Mouse (Mus musculus): ENCODE results near the gene Ttyh3.

Gene Ttyh3

DNA sequence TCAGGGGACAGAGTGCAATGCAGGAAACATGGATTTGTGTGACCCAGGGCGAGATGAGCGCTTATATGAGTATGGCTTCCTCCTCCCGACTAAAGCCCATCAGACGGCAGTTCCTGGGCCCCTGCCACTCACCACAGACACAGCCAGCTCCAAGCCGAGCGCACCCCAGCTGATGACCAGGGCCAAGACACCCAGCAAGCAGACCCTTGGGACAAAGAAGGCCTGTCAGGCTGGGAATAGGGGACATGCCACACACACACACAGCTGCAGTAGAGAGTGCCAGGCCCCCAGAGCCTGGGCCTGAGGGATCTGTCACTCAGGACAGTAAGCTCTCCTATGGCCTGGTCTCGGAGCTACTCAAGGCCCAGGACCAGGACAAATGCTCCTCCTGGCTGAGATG lies 15.4 kb downstream of the Ttyh3 start:
- DNase-seq (ENCODE audit: low read depth, low spot score): no peak

DNA sequence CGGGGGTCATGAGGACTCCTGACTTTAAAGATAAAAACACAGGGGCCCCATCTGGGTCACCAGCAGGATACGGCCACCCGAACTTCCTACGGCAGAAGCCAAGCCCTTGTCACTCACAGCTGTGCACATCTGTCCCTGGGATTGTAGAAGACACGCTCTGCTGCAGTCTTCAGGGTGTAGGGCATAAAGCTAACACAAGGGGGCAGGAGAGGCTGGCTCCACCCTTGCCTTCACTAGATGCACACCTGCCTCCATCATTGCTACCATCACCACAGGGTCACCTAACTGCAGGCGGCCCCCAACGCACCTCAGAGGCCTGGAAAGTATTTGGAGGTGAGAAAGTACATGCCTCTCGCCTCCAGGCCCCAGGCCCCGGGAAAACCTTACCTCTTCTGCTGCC lies 19.8 kb downstream of the Ttyh3 start:
- no peak for DNase-seq (ENCODE audit: low read depth, low spot score)

DNA sequence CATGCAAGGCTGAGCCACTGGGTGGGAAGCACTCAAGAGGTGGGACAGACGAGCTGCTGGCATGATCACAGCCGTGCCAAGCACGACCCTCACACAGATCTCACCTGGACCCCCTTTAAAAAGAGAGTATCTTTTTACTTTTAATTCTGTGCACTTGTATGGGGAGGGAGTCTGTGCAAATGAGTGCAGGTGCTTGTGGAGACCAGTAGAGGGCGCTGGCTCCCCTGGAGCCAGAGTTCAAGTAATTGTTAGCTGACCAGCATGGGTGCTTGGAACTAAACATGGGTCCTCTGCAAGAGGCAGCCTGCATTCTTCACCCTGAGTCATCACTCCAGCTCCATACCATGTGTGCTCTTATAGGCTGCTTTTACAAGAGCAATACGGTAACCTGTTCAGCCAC lies 21.3 kb downstream of the Ttyh3 start:
- DNase-seq (ENCODE audit: low read depth, low spot score): no peak

DNA sequence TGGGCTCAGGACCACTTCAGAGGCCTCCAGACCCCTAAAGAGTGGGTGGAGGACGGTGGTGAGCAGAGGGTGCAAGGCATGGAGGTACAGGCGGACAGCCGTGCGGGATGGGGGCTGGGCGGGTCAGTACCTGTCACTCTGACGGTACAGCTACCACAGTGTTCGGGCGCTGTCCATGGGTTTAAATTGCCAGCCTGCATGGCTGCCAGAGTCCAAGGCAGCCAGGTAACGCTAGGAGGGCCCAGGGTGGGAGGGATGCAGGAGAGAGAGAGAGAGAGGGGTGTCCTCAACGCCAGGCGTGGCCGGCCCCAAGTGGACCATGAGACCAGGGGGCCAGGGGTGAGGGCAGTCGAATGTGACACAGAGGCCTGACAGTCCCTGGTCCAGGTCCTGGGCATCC lies 23.9 kb downstream of the Ttyh3 start:
- no peak for DNase-seq (ENCODE audit: low read depth, low spot score)

DNA sequence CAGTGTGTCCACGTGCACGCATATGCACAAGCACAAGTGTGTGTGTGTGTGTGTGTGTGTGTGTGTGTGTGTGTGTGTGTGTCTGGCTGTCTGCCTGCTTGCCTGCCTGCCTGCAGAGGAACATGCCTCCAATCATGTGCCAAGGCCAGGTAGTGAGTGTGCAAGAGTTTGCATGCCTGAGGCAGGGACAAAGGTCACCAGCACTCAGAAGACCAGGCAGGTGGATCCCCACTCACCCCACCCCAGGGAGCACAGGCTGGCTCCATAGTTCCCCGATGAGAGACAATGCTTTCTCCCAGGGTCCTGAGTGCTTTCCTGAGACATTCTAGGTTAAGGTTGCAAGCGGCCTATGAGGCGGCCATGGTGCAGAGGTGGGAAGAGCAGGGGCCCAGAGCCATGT lies 24.6 kb downstream of the Ttyh3 start:
- no peak for DNase-seq (ENCODE audit: low read depth, low spot score)

DNA sequence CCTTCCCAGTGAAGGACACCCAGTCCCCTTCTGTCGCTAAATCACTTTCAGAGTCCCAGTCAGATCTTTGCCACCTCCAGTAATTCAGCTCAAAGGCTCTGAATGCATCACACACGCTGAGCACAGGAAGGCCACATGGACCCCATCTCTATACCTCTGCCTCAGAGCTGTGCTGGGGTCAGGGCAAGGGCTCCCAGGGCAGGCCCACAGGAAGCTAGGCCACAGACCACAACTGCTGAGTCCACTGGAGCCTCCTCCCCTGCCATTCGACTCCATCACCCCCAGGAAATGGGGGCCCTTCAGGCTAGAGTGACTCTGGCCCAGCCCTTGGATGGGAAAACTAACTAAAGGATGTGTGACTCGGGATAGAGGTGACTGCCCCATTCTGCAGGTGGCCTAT lies 25.0 kb downstream of the Ttyh3 start:
- no peak for DNase-seq (ENCODE audit: low read depth, low spot score)

DNA sequence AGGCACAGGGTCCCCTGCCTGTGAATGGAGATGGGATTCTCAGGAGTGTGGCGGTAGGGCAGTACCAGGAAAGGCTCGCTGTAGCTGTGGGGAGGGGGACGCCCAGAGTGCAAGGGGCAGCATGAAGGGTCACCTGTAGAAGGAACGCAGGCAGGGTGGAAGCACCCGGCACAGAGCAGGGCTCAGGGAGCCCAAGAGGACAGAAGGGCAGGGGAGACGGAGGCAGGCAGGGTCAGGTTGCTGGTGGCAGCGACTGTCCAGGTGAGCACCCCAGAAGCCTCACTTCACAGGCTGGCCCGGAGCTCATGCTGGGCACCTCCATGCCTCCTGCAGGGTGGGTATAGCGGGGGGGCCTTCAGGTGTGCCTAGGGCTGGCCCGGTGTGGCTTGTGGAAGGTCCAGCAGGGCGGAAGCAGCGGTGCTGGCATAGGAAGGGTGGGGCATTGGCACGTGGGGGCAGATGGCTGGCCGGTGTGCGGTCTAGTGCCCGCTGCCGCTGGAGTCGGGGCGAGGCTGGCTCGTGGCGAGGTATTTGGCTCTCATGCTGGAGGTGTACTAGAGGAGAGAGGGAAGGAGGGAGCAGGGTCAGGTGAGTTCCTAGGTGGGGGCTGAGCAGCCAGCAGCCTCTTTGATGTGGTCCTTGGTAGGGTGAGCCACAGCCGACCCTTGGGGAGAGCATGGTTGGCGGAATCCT lies 25.7 kb downstream of the Ttyh3 start:
- DNase-seq (ENCODE audit: low read depth, low spot score): no peak

DNA sequence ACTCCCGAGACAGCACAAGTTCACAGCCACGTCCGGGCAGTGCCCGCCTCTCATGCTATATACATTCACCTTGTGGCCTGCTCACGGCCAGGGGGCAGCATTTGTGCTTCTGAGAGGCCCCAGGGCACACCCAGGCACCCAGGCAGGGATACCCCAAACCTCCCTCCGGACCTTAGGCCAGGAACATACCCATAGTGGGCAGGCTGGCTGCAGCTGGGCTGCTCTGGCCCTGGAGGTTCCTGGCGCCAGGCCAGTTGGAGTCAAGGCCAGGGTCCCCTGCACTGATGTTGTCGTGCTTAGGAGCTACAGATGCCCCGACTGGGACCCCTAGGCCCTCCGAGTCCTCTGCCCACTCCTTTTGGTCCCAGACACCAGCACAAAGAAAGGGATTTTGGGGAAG lies 27.3 kb downstream of the Ttyh3 start:
- no peak for DNase-seq (ENCODE audit: low read depth, low spot score)

DNA sequence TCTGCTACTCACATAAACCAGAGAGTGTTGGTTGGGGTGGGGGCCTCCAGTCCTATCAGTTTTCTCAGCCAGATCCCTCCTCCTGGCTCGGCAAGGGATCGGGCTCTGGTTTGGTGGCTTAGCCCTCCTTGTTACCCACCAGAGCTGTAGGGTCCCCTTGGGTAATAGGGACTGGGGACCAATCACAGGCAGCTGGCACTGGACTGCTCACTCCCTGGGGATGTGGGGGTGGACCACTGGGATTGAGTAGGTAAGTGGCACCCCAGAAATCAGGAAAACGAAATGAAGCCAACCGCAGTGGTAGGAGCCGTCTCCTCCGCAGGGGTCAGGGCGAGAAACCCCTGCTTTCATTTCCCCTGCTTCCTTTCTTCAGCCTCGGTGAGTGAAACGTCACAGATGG lies 27.7 kb downstream of the Ttyh3 start:
- DNase-seq (ENCODE audit: low read depth, low spot score): no peak

DNA sequence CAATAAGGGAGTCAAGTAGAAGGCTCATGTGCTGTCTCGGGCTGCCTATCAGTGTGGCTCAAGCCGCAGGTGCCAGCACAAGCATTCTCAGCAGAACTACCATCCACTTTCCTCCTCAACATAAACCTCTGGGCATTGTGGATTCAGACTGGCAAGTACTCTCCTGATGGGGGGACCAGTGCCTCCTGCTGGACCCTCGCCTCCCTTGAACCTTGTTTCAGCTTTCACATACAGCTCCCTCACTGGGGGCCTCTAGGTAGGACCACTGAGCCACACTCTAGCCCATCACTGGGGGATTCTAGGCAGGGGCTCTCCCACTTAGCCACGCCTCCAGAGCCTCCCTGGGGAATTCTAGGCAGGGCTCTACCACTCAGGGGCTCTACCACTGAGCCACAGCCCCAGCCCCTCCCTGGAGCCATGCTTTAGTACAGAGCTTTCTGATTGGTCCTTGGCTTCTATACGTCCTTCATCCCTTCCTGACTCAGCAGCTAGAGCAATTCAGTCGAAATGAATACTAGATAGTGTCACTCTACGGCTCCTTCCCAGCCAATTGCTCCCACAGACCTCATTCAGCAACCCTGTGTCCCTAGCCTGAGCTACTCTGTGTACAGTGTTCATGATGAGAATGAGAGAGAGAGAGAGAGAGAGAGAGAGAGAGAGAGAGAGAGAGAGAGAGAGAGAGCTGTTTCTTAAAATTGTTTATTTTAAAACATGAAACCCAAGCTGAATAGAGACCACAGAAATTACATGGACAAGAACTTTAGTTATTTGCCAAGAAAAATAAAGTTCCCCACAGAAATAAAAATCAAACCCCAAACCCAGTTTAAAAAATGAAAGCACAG lies 28.7 kb downstream of the Ttyh3 start:
- no peak for DNase-seq (ENCODE audit: low read depth, low spot score)

DNA sequence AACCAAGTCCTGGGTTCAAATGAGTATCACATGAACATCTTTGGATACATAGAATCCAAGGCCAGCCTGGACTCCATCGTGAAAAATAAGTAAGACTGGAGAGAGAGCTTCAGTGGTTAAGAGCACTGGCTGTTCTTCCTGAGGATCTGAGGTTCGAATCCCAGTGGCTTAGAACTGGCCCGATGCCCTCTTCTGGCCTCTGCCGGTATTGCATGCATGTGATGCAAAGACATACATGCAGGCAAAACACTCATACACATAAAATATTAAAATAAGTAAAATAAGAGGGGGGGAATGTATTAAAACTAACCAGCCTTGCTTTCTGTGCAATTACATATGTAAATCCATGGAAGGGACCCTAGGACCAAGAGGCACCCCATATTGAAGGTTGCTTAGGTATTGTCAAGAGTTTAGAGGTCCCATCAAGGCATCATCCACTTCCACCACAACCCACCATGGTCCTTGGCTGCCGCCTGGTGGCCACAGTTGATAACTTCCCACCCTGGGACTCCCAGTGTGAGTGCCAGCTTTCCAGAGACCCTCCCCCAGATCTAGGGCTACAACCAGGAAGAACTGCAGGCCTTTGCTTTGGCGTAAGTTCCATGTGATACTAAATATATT lies 29.6 kb downstream of the Ttyh3 start:
- DNase-seq (ENCODE audit: low read depth, low spot score): peak; percentile 67

DNA sequence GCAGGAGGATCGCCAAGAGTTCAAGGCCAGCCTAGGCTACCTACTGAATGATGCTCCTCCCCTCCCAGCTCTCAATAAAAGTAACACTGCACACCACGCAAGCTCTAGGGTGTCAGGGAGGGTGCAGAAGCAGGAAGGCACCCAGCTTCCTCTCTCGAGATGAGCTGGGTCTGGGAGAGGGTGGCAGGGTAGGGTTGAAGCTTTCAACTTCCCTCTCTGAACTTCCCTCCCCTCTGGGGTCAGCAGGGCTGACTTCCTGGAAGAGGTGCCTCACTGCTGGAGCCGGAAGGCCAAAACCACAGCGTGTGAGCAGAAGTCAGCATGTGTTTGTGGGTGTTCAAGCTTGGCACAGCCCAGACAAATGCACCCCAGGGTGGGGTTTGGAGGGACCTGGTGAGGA lies 31.1 kb downstream of the Ttyh3 start:
- no peak for DNase-seq (ENCODE audit: low read depth, low spot score)

DNA sequence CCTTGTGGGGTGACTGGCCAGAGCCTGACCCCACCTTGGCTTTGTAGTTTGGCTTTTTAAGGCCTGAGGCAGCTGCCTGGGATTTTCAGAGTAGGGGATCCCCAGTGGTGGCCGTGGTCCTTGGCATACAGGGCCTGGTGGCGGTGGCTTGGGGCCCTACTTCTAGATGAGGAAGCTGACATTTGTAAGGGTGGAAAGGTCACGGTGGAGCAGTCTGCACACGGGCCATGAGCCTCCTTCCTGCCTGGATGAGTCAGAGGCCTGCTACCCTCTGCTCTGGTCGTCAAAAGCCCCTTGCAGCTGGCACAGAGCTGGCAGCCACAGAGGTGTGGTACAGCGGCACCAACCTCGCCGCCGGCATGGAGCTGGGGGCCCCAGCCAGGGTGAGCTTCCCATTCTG lies 32.1 kb downstream of the Ttyh3 start:
- DNase-seq (ENCODE audit: low read depth, low spot score): no peak

DNA sequence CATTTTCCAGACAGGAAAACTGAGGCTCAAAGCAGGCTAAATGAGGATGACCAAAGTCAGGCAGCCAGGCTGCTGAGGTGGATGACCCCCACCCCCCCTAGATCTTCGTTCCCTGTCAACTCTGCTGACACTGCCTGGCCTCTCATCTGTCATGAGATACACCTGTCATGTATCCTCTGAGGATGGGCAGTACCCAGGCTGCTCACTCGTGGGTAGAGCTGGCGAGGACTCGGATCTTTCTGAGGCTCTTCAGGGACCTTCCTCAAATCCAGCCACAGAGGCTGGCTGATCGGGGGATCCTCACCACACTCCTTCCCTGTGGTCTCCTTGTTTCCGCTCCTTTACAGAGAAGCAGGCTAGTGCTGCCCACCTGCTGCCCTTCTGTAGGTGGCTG lies 32.7 kb downstream of the Ttyh3 start:
- DNase-seq (ENCODE audit: low read depth, low spot score): no peak

DNA sequence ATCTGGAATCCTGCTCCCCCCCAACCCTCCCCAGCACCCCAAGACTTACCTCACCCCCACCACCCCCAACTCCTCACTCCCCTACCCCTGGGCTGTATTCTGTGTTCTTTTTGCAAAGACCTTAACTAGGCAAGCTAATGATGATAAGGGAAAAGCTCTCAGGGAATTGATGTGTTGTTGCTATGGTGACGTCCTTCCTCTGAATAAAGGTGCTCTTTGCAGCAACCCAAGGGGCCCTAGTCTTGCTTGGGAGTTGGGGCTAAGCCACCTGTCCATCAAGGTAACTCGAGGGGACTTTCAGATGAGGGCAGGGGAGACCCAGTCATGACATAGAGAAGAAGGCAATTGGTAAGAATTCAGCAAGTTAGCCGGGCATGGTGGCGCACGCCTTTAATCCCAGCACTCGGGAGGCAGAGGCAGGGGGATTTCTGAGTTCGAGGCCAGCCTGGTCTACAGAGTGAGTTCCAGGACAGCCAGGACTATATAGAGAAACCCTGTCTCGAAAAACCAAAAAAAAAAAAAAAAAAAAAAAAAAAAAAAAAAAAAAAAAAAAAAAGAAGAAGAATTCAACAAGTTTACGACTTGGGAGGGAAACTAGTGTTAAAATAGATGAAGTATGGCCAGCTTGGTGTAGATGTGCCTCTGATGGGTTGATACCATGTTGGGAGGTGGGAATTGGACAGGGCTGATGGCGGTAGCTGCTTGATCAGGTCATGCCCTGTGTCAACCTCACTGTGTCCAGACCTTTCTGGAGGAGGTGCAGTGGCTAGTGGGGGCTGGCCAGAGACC lies 33.3 kb downstream of the Ttyh3 start:
- no peak for DNase-seq (ENCODE audit: low read depth, low spot score)

DNA sequence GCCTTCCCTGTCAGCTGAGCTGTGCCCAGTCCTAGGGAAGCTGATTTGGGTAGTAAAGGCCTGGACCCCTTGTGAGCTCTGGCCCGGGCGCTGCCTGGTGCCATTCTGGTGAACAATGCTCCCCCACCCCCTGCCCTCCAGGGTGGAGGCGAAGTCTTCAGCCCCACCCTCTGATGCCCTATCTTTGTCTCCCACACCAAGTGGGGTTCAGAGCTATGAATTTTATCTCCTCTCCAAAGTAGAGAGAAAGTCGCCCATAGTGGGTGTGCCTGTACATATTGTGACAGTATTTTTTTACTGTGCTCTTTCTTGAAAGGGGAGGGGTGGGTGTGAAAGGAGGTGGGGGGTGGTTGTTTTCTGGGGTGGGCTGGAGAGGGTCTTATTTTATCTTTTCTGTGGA lies 34.0 kb downstream of the Ttyh3 start:
- DNase-seq (ENCODE audit: low read depth, low spot score): no peak

DNA sequence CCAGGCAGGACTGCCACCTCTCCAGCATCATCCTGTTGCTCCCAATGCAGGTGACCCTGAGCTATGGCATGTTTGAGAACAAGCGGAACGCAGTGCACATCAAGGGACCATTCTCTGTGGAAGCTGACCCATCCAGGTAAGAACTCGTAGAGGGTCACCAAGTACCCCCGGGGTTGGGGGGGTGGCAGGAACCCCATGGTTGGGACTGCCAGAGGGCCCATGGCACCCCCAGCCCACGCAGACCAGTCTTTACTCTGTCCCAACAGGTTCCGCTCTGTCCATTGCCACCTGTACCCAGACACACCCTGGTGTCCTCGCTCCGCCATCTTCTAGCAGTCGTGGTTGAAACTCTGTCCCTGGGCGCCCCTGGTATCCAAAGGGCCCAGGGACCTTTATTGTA lies 34.7 kb downstream of the Ttyh3 start:
- no peak for DNase-seq (ENCODE audit: low read depth, low spot score)

DNA sequence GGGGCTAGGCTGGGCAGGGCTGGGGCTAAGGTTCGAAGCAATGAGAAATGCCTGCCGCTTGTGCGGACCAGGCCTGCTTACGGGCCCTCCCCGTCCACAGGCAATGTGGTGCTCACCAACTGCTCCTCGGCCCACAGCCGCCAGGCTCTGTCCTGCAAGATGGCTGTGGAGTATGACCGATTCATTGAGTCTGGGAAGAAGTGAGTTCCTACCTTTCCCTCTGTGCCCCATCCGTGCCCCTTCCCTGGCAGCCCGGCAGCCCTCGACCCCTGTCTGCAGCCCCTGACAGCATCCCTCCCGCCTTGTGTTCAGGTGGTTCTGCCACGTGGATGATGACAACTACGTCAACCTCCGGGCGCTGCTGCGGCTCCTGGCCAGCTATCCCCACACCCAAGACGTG lies 36.6 kb downstream of the Ttyh3 start:
- no peak for DNase-seq (ENCODE audit: low read depth, low spot score)

DNA sequence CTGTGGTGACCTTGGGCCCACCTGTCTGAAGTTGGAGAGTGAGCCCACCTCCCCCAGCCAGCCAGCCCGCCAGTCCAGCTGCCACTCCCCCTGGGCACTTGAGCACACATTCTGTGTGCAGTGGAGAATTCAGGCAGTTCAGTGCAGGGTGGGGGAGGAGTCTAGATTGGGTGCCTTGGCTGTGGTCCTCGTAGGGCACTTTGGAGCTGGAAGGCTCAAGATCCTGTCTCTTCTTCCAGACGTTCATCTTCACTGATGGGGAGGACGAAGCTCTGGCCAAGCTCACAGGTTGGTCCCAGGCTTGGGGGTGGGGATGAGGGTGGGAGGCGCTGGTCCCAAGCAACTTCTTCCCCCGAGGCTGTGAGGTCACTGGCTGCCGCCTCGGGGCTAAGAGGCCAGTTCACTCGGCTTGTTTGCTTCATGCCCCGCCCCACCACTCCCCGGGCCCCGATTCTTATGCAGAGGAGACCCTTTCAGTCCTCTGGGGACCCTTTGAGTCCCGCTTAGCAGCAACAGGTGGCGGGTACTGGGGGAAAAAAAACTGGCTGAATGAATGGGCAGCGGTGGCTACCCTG lies 37.1 kb downstream of the Ttyh3 start:
- no peak for DNase-seq (ENCODE audit: low read depth, low spot score)

DNA sequence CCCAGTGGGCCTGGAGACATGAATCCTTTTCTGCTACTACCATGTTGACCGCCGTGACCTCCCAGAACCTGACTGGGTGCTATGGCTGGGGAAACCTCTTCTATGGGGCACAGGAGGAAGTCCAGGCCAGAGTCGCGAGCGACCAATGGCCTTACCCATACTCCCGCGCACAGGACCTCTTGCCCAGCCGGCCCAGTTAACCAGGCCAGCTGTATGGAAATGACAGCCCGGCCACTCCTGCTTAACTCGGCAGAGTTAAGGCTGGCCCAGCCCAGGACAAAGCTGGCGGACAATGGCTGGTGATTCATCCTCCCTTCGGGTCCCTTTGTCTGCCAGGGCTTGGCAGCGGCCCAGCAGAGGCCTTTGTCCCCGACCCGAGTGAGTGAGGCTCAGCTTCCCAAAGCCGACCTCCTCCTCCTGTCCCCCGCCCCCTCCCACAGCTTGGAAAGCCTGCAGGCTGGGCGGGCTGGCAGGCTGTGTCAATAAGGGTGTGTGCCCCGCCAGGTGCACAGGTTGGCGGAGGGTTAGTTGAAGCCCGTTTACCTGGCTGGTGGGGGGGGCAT lies 37.7 kb downstream of the Ttyh3 start:
- DNase-seq (ENCODE audit: low read depth, low spot score): no peak

DNA sequence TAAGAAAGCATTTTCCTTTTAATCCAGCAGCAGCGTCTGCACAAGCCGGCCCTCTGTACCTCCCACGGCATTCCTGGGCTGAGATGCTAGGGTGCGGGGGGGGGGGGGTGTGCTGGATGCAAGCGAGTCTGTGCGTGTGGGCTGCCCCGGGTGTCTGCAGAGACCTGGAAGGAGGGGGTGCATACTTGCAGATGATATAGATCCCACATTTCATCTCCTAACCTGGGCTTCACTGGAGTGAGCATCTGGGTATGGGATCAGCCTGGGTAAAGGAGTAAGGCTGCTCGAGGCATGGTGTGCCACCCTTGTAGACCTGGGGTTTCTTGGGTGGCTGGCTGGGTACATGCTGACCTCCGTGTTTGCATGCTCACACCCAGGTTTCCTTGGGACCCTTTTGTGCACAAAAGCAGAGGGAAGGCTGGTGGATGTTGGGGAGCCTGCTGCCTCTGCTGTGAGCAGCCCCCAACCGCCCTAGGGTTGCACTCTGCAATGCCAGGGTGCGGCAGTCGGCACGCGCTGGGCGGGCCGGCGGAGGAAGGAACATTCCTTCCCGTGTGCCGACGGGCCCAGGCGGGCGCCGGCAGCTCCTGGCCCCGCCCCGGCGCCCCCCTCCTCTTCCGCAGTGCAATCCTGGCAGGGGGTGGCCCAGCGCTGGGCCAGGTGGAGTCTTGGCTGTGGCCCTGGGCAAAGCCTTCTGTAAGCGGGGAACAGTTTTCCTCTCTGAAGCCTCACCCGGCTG lies 38.4 kb downstream of the Ttyh3 start:
- DNase-seq (ENCODE audit: low read depth, low spot score): no peak
